Mouse (Mus musculus): Measurements from ENCODE around the gene Piezo1. TPM values are rescaled to one million over a fixed set of nuclear protein-coding genes. Genes with fewer than 3 reads are reported as not detected.

Gene Piezo1
- total and polyA plus RNA-seq, 2 experiments from 2014 or later, result 10.1 to 92.7 TPM

GRCm38 (mm10) chr8:122488387-122488786 lies 62.7 kb downstream of the Piezo1 start:
- H3K27me3 ChIP-seq (ENCODE audit: control insufficient read depth, insufficient read depth, low read length), result no peaks in the 10 kb centered on the region
- H3K9me3 ChIP-seq (replicated peaks; ENCODE audit: control insufficient read depth, low read length), result no peaks in the 10 kb centered on the region
- H3K27ac ChIP-seq (ENCODE audit: low read depth), result no peak overlapping the region
- no peaks in the 10 kb centered on the region for H3K4me1 ChIP-seq (ENCODE audit: control insufficient read depth, insufficient read depth)
- TF ChIP-seq CTCF (IDR thresholded peaks at IDR 0.05; ENCODE audit: low read depth) (no peak), EP300 (IDR thresholded peaks at IDR 0.05; ENCODE audit: low read depth) (no peak)
- H3K36me3 ChIP-seq (replicated peaks; ENCODE audit: control insufficient read depth, insufficient read depth, low read length), result peaks cover 84% of the 10 kb centered on the region
- DNase-seq (ENCODE audit: low spot score) (no peak), ATAC-seq (ENCODE audit: insufficient read depth, low read depth) (no peak)
- 93% methylated on average over 9 of the region's 9 CpGs for WGBS
- no peak overlapping the region for H3K4me2 ChIP-seq (ENCODE audit: low read depth, low read length)
- no peak overlapping the region for H3K4me3 ChIP-seq (ENCODE audit: low read depth, low read length)
- no peak overlapping the region for H3K9ac ChIP-seq (replicated peaks; ENCODE audit: low read depth, low read length)

GRCm38 (mm10) chr8:122484831-122485230 lies 66.3 kb downstream of the Piezo1 start:
- TF ChIP-seq CTCF (IDR thresholded peaks at IDR 0.05; ENCODE audit: low read depth) (no peak), EP300 (IDR thresholded peaks at IDR 0.05; ENCODE audit: low read depth) (no peak)

GRCm38 (mm10) chr8:122483877-122484276 lies 67.3 kb downstream of the Piezo1 start:
- Histone ChIP-seq H3K27me3 (ENCODE audit: control insufficient read depth, insufficient read depth, low read length) (no peaks in the 10 kb centered on the region), H3K9me3 (replicated peaks; ENCODE audit: control insufficient read depth, low read length) (no peaks in the 10 kb centered on the region), H3K4me2 (ENCODE audit: low read depth, low read length) (no peak overlapping the region), H3K4me1 (ENCODE audit: control insufficient read depth, insufficient read depth) (no peaks in the 10 kb centered on the region), H3K27ac (ENCODE audit: low read depth) (no peak overlapping the region), H3K36me3 (replicated peaks; ENCODE audit: control insufficient read depth, insufficient read depth, low read length) (peaks cover 89% of the 10 kb centered on the region), H3K4me3 (ENCODE audit: low read depth, low read length) (no peak overlapping the region), H3K9ac (replicated peaks; ENCODE audit: low read depth, low read length) (no peak overlapping the region)
- ATAC-seq (ENCODE audit: insufficient read depth, low read depth), result no peak
- WGBS, result 98% methylated on average over 7 of the region's 7 CpGs
- peak; percentile 11; the same call in 1 of the 2 replicates for TF ChIP-seq CTCF (IDR thresholded peaks at IDR 0.05; ENCODE audit: low read depth)
- TF ChIP-seq EP300 (IDR thresholded peaks at IDR 0.05; ENCODE audit: low read depth), result no peak
- no peak for DNase-seq (ENCODE audit: low spot score)

More at GRCm38 (mm10) chr8:122484831-122485230, 66.3 kb downstream of the Piezo1 start:
- Histone ChIP-seq H3K36me3 (replicated peaks; ENCODE audit: control insufficient read depth, insufficient read depth, low read length) (peaks cover 89% of the 10 kb centered on the region), H3K4me1 (ENCODE audit: control insufficient read depth, insufficient read depth) (no peaks in the 10 kb centered on the region), H3K4me2 (ENCODE audit: low read depth, low read length) (no peak overlapping the region), H3K9me3 (replicated peaks; ENCODE audit: control insufficient read depth, low read length) (no peaks in the 10 kb centered on the region), H3K4me3 (ENCODE audit: low read depth, low read length) (no peak overlapping the region), H3K27me3 (ENCODE audit: control insufficient read depth, insufficient read depth, low read length) (no peaks in the 10 kb centered on the region), H3K27ac (ENCODE audit: low read depth) (no peak overlapping the region), H3K9ac (replicated peaks; ENCODE audit: low read depth, low read length) (no peak overlapping the region)
- no peak for DNase-seq (ENCODE audit: low spot score)
- no peak for ATAC-seq (ENCODE audit: insufficient read depth, low read depth)
- WGBS, result 84% methylated on average over 12 of the region's 12 CpGs

- ATAC-seq (ENCODE audit: insufficient read depth, low read depth), result no peak
- 83% methylated on average over 8 of the region's 8 CpGs for WGBS
- Histone ChIP-seq H3K4me2 (ENCODE audit: low read depth, low read length) (no peak overlapping the region), H3K27me3 (ENCODE audit: control insufficient read depth, insufficient read depth, low read length) (no peaks in the 10 kb centered on the region), H3K9ac (replicated peaks; ENCODE audit: low read depth, low read length) (no peak overlapping the region), H3K4me3 (ENCODE audit: low read depth, low read length) (no peak overlapping the region), H3K27ac (ENCODE audit: low read depth) (no peak overlapping the region), H3K9me3 (replicated peaks; ENCODE audit: control insufficient read depth, low read length) (no peaks in the 10 kb centered on the region), H3K4me1 (ENCODE audit: control insufficient read depth, insufficient read depth) (no peaks in the 10 kb centered on the region), H3K36me3 (replicated peaks; ENCODE audit: control insufficient read depth, insufficient read depth, low read length) (peaks cover 93% of the 10 kb centered on the region)
- TF ChIP-seq CTCF (IDR thresholded peaks at IDR 0.05; ENCODE audit: low read depth), result no peak
- TF ChIP-seq EP300 (IDR thresholded peaks at IDR 0.05; ENCODE audit: low read depth), result no peak
- DNase-seq (ENCODE audit: low spot score), result no peak
These were observed 68.7 kb downstream of the Piezo1 start for GRCm38 (mm10) chr8:122482448-122482847.

- Histone ChIP-seq H3K9me3 (replicated peaks; ENCODE audit: control insufficient read depth, low read length) (no peaks in the 10 kb centered on the region), H3K36me3 (replicated peaks; ENCODE audit: control insufficient read depth, insufficient read depth, low read length) (peaks cover 40% of the 10 kb centered on the region), H3K27ac (ENCODE audit: low read depth) (peak within 1 kb of the TSS; percentile 87), H3K27me3 (ENCODE audit: control insufficient read depth, insufficient read depth, low read length) (no peaks in the 10 kb centered on the region), H3K4me1 (ENCODE audit: control insufficient read depth, insufficient read depth) (peaks cover 11% of the 10 kb centered on the region; the same call in 1 of the 2 replicates), H3K4me3 (ENCODE audit: low read depth, low read length) (peak within 1 kb of the TSS; percentile 92), H3K4me2 (ENCODE audit: low read depth, low read length) (peak within 1 kb of the TSS; percentile 81), H3K9ac (replicated peaks; ENCODE audit: low read depth, low read length) (peak within 1 kb of the TSS; percentile 86)
- 0 out of 2 replicates have a peak, but pooled peaks have one; percentile 38 for TF ChIP-seq EP300 (IDR thresholded peaks at IDR 0.05; ENCODE audit: low read depth)
- no peak for TF ChIP-seq CTCF (IDR thresholded peaks at IDR 0.05; ENCODE audit: low read depth)
- peak; percentile 79 for DNase-seq (ENCODE audit: low spot score)
- ATAC-seq (ENCODE audit: insufficient read depth, low read depth), result peak; percentile 94
- WGBS, result under 1% methylated on average over 76 of the region's 103 CpGs
These were observed 75.4 kb downstream of the Piezo1 start, which contains the start of the genes Rnf166 and Ctu2 for GRCm38 (mm10) chr8:122475580-122476320. Gene Rnf166, minus strand, starts transcription at chr8:122476064. Gene Ctu2, plus strand, starts transcription at chr8:122476143.
